Mouse (Mus musculus) midbrain, embryonic 10.5 days (tissue): ENCODE measurements around the gene Gm20661. TPM values are rescaled to one million over a fixed set of nuclear protein-coding genes. Genes with fewer than 3 reads are reported as not detected.

ENCODE experiments used
- DNase-seq: peaks from one replicate; pipeline ENCODE4 v3.0.0-alpha.2; 2017; ENCODE audit warnings: low spot score
- H3K27ac ChIP-seq: fragments of 300-500 bp; sonication (generic); replicated peaks from 2 replicates; pipeline ENCODE4 v1.5.1; 2016; ENCODE audit warnings: mild to moderate bottlenecking
- H3K27me3 ChIP-seq: fragments of 300-500 bp; sonication (generic); 2 replicates; pipeline ENCODE4 v1.6.1; 2016; ENCODE audit warnings: low read depth, mild to moderate bottlenecking; ENCODE audit not compliant: poor library complexity, severe bottlenecking
- H3K36me3 ChIP-seq: fragments of 300-500 bp; sonication (generic); 2 replicates; pipeline ENCODE4 v1.6.1; 2016; ENCODE audit warnings: mild to moderate bottlenecking, moderate library complexity
- H3K4me1 ChIP-seq: fragments of 300-500 bp; sonication (generic); 2 replicates; pipeline ENCODE4 v1.6.1; 2016
- H3K4me3 ChIP-seq: fragments of 300-500 bp; sonication (generic); 2 replicates; pipeline ENCODE4 v1.5.1; 2016; ENCODE audit warnings: mild to moderate bottlenecking, moderate library complexity
- H3K9me3 ChIP-seq: fragments of 300-500 bp; sonication (generic); replicated peaks from 2 replicates; pipeline ENCODE4 v1.6.1; 2016; ENCODE audit warnings: mild to moderate bottlenecking
- WGBS: fragments of 180-500 bp; shearing (Covaris S2); methylation state at CpG from one replicate; pipeline ENCODE4 v1.1.7; 2016; 5-methylcytosine and 5-hydroxymethylcytosine counted together
- polyA plus RNA-seq: library from polyadenylated mRNA; unstranded; fragments of >200 nt; fragmentation: Nextera tagmentation; extraction: Ambion mirVana; gene quantifications from 2 replicates; pipeline ENCODE4 v1.2.1, GENCODE M21; 2016

Gene Gm20661
- polyA plus RNA-seq, 1 experiment from 2014 or later: 0.83 TPM

- no peak overlapping the region for H3K4me3 ChIP-seq
- DNase-seq: no peak
- 88% methylated on average over 3 of the region's 3 CpGs for WGBS
- no peak overlapping the region for H3K27ac ChIP-seq
- H3K36me3 ChIP-seq: peaks cover 47% of the 10 kb centered on the region
- no peaks in the 10 kb centered on the region for H3K4me1 ChIP-seq
- no peaks in the 10 kb centered on the region for H3K27me3 ChIP-seq
- H3K9me3 ChIP-seq: peaks cover 7% of the 10 kb centered on the region; the same call in 1 of the 2 replicates
These were observed 40.4 kb downstream of the Gm20661 start for GRCm38 (mm10) chr9:108023216-108023615.

GRCm38 (mm10) chr9:108026584-108026983, 43.7 kb downstream of the Gm20661 start:
- H3K27ac ChIP-seq: no peak overlapping the region
- 92% methylated on average over 3 of the region's 3 CpGs for WGBS
- H3K36me3 ChIP-seq: peaks cover 70% of the 10 kb centered on the region
- no peaks in the 10 kb centered on the region for H3K27me3 ChIP-seq
- no peak for DNase-seq
- H3K9me3 ChIP-seq: peaks cover 7% of the 10 kb centered on the region; the same call in 1 of the 2 replicates
- H3K4me3 ChIP-seq: no peak overlapping the region
- no peaks in the 10 kb centered on the region for H3K4me1 ChIP-seq

GRCm38 (mm10) chr9:108027867-108028266, 45.0 kb downstream of the Gm20661 start:
- DNase-seq: no peak
- Histone ChIP-seq H3K9me3 (peaks cover 7% of the 10 kb centered on the region; the same call in 1 of the 2 replicates), H3K27me3 (no peaks in the 10 kb centered on the region), H3K4me1 (no peaks in the 10 kb centered on the region), H3K36me3 (peaks cover 83% of the 10 kb centered on the region), H3K4me3 (no peak overlapping the region), H3K27ac (no peak overlapping the region)
- 94% methylated on average over 3 of the region's 3 CpGs for WGBS

- Histone ChIP-seq H3K9me3 (peaks cover 7% of the 10 kb centered on the region; the same call in 1 of the 2 replicates), H3K4me1 (no peaks in the 10 kb centered on the region), H3K27me3 (no peaks in the 10 kb centered on the region), H3K36me3 (peaks cover 88% of the 10 kb centered on the region), H3K27ac (no peak overlapping the region), H3K4me3 (no peak overlapping the region)
- DNase-seq: no peak
- 92% methylated on average over 5 of the region's 5 CpGs for WGBS
These were observed 49.3 kb downstream of the Gm20661 start for GRCm38 (mm10) chr9:108032126-108032525.

GRCm38 (mm10) chr9:108035331-108036156, 52.7 kb downstream of the Gm20661 start:
- Histone ChIP-seq H3K36me3 (peaks cover 87% of the 10 kb centered on the region), H3K4me1 (no peaks in the 10 kb centered on the region), H3K27ac (no peak overlapping the region), H3K4me3 (no peak overlapping the region), H3K27me3 (no peaks in the 10 kb centered on the region), H3K9me3 (no peaks in the 10 kb centered on the region)
- no peak for DNase-seq
- 97% methylated on average over 2 of the region's 2 CpGs for WGBS

Other genes starting within 250 kb of the Gm20661 start
- 200 and 220 TPM in 2 replicates for gene Rbm5, start 212.1 kb upstream of the Gm20661 start, polyA plus RNA-seq
- 101 and 115 TPM in 2 replicates for gene Rbm6, start 109.8 kb upstream of the Gm20661 start, polyA plus RNA-seq
- gene Mon1a, start 94.9 kb upstream of the Gm20661 start, polyA plus RNA-seq: 11.6 and 15.3 TPM in 2 replicates
- gene Mst1r, start 76.2 kb upstream of the Gm20661 start, polyA plus RNA-seq: 0.78 and 0.79 TPM in 2 replicates
- gene Actl11, start 54.6 kb upstream of the Gm20661 start, polyA plus RNA-seq: not detected in 2 replicates
- gene Camkv, start 47.4 kb upstream of the Gm20661 start, polyA plus RNA-seq: 20.9 and 23.0 TPM in 2 replicates
- gene Traip, start 32.9 kb upstream of the Gm20661 start, polyA plus RNA-seq: 35.8 and 41.7 TPM in 2 replicates
- gene Uba7, start 7.6 kb upstream of the Gm20661 start, polyA plus RNA-seq: 6.5 and 8.1 TPM in 2 replicates
- 29.7 and 32.1 TPM in 2 replicates for gene Inka1, start 2.8 kb downstream of the Gm20661 start, polyA plus RNA-seq
- 2.2 and 3.2 TPM in 2 replicates for gene Cdhr4, start 9.4 kb downstream of the Gm20661 start, polyA plus RNA-seq
- gene Gm20662, start 13.3 kb downstream of the Gm20661 start, polyA plus RNA-seq: 0.07 TPM in 1 of 2 replicates, not detected in the other
- 53.8 and 64.0 TPM in 2 replicates for gene Ip6k1, start 19.4 kb downstream of the Gm20661 start, polyA plus RNA-seq
- 26.0 and 26.2 TPM in 2 replicates for gene Gmppb, start 66.2 kb downstream of the Gm20661 start, polyA plus RNA-seq
- 2.6 and 3.8 TPM in 2 replicates for gene Amigo3, start 70.1 kb downstream of the Gm20661 start, polyA plus RNA-seq
- 0.78 and 0.87 TPM in 2 replicates for gene Mst1, start 97.4 kb downstream of the Gm20661 start, polyA plus RNA-seq
- 32.2 and 39.6 TPM in 2 replicates for gene Rnf123, start 100.3 kb downstream of the Gm20661 start, polyA plus RNA-seq
- gene Apeh, start 111.5 kb downstream of the Gm20661 start, polyA plus RNA-seq: 71.2 and 80.2 TPM in 2 replicates
- gene Bsn, start 207.3 kb downstream of the Gm20661 start, polyA plus RNA-seq: 1.1 and 1.7 TPM in 2 replicates